Mouse (Mus musculus): ENCODE measurements around the gene Stx8. TPM values are rescaled to one million over a fixed set of nuclear protein-coding genes. Genes with fewer than 3 reads are reported as not detected.

The Stx8 gene
- polyA plus RNA-seq, 1 experiment = 60.8 TPM

DNA sequence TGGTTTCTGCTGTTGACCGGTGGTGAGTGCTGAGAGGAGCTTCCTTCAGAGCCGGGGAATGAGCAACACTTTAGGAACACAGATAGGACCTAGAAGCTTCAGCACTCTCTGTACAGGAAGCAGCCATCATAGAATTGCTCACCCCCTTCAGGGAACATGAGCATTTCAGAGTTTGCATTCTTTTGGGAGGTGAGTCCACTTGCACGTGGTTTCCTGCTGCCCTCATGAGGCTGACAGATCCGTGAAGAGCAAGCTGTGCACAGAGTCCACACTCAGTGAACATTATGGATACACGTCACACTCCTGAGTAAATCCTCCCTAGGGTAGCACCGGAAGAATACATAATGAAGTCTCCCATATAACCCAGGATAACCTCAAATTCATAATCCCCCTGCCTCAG lies 229.2 kb downstream of the Stx8 start:
- H3K27ac ChIP-seq (replicated peaks; ENCODE audit: low read depth, low read length) = no peak overlapping the region
- H3K4me1 ChIP-seq (ENCODE audit: control insufficient read depth, insufficient read depth, insufficient read length, low read length) = peaks cover 44% of the 10 kb centered on the region
- no peak overlapping the region for H3K4me3 ChIP-seq (ENCODE audit: insufficient read depth, low read depth, low read length)

DNA sequence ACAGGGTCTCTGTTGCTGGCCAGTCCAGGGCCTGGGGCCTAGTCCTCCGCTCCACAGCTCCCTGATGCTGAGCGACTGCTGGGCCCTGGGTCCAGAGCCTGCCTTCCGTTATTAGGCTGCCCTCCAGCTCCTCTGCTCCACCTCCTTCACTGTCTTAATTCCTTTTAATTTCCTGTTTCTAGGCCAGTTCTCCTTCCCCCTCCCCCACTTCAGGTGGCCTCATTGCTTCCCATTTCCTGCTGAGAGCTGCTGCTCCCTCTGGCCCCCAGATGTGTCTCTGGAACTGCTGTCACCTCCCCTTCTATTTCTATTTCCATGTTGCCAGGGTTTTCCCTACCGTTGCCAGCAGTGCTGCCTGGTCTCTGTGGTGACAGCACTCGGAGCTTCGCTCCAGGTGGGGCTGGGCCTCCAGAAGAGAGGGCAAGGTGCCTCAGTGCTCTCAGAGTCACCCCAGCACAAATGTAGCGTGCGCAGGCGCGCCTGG lies 229.7 kb downstream of the Stx8 start:
- no peak overlapping the region for H3K27ac ChIP-seq (replicated peaks; ENCODE audit: low read depth, low read length)
- peaks cover 46% of the 10 kb centered on the region for H3K4me1 ChIP-seq (ENCODE audit: control insufficient read depth, insufficient read depth, insufficient read length, low read length)
- no peak overlapping the region for H3K4me3 ChIP-seq (ENCODE audit: insufficient read depth, low read depth, low read length)

- peaks cover 46% of the 10 kb centered on the region for H3K4me1 ChIP-seq (ENCODE audit: control insufficient read depth, insufficient read depth, insufficient read length, low read length)
- H3K4me3 ChIP-seq (ENCODE audit: insufficient read depth, low read depth, low read length) = no peak overlapping the region
- H3K27ac ChIP-seq (replicated peaks; ENCODE audit: low read depth, low read length) = no peak overlapping the region
Observed at GRCm38 (mm10) chr11:68196566-68196965, 230.6 kb downstream of the Stx8 start.

DNA sequence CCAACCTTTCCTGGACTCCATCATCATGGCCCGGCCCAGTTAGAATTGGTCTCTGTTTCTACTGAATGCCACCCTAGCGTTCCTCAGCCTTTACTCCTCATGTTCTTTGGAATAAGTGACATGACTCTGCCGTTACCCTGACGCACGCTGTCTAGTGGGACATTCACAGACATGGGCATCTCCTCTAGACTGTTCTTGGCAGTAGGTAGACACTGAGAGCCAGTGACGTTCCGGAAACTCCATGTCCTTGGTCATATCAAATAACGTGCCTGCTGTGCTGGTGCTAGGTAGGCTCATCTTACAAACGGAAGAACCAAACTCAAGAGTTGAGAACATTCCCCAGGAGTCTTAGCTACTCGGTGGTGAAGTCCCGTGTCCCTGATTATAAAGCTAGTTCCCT lies 231.5 kb downstream of the Stx8 start:
- peaks cover 46% of the 10 kb centered on the region for H3K4me1 ChIP-seq (ENCODE audit: control insufficient read depth, insufficient read depth, insufficient read length, low read length)
- 0 out of 2 replicates have a peak overlapping the region, but pooled peaks have one; percentile 3 for H3K27ac ChIP-seq (replicated peaks; ENCODE audit: low read depth, low read length)

DNA sequence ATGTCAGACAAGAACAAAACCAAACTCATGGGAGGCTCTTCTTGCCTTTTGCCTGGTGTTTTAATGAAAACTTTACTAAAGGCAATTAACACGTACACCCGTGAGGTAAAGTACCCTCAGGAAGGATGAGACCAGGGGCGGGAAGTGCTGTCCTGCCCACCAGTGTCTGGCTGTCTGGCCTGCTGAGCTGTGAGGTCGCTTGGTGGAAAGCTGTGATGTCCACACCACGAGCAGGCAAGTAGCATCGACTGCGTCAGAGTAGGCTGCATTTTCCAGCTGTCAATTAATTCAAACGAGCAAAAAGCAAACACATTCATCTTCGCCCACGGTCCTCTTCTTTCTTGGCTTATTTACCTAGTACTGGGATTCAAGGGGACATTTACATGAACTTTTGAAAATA lies 232.7 kb downstream of the Stx8 start:
- H3K4me3 ChIP-seq (ENCODE audit: insufficient read depth, low read depth, low read length) = no peak overlapping the region
- H3K4me1 ChIP-seq (ENCODE audit: control insufficient read depth, insufficient read depth, insufficient read length, low read length) = peaks cover 44% of the 10 kb centered on the region
- no peak overlapping the region for H3K27ac ChIP-seq (replicated peaks; ENCODE audit: low read depth, low read length)

More for the DNA sequence above, 231.5 kb downstream of the Stx8 start:
- no peak overlapping the region for H3K4me3 ChIP-seq (ENCODE audit: insufficient read depth, low read depth, low read length)

- peaks cover 40% of the 10 kb centered on the region for H3K4me1 ChIP-seq (ENCODE audit: control insufficient read depth, insufficient read depth, insufficient read length, low read length)
- 0 out of 2 replicates have a peak overlapping the region, but pooled peaks have one; percentile 3 for H3K27ac ChIP-seq (replicated peaks; ENCODE audit: low read depth, low read length)
- H3K4me3 ChIP-seq (ENCODE audit: insufficient read depth, low read depth, low read length) = no peak overlapping the region
Observed at GRCm38 (mm10) chr11:68199103-68199502, 233.1 kb downstream of the Stx8 start.

GRCm38 (mm10) chr11:68199801-68200423 lies 233.9 kb downstream of the Stx8 start:
- peak overlapping the region; percentile 41; the same call in 1 of the 2 replicates for H3K27ac ChIP-seq (replicated peaks; ENCODE audit: low read depth, low read length)
- peaks cover 34% of the 10 kb centered on the region for H3K4me1 ChIP-seq (ENCODE audit: control insufficient read depth, insufficient read depth, insufficient read length, low read length)
- no peak overlapping the region for H3K4me3 ChIP-seq (ENCODE audit: insufficient read depth, low read depth, low read length)

DNA sequence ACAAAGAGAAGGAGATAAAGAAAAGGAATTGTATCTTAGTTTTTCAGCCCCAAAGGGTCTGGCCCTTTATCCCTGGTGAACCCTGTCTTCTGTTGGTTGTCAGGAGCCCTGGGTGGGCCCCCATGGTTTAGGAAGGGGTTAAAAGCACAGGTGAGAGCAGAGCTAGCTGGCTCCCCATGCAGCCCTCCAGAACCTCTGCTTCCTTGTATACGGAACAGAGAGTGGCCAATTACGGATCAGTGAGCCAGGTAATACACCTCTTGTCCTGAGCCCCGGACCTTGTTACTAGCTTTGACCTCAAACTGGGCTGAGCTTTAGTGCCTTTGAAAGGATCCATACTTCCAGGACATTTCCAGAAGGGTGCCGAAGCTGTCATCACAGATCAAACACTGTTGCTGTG lies 234.5 kb downstream of the Stx8 start:
- no peak overlapping the region for H3K27ac ChIP-seq (replicated peaks; ENCODE audit: low read depth, low read length)
- peaks cover 31% of the 10 kb centered on the region for H3K4me1 ChIP-seq (ENCODE audit: control insufficient read depth, insufficient read depth, insufficient read length, low read length)
- no peak overlapping the region for H3K4me3 ChIP-seq (ENCODE audit: insufficient read depth, low read depth, low read length)

- H3K27ac ChIP-seq (replicated peaks; ENCODE audit: low read depth, low read length) = no peak overlapping the region
Observed at GRCm38 (mm10) chr11:68201063-68201462, 235.1 kb downstream of the Stx8 start.

GRCm38 (mm10) chr11:68201811-68202459 lies 235.9 kb downstream of the Stx8 start:
- peaks cover 18% of the 10 kb centered on the region for H3K4me1 ChIP-seq (ENCODE audit: control insufficient read depth, insufficient read depth, insufficient read length, low read length)
- H3K4me3 ChIP-seq (ENCODE audit: insufficient read depth, low read depth, low read length) = no peak overlapping the region
- H3K27ac ChIP-seq (replicated peaks; ENCODE audit: low read depth, low read length) = no peak overlapping the region

More at GRCm38 (mm10) chr11:68201063-68201462, 235.1 kb downstream of the Stx8 start:
- no peak overlapping the region for H3K4me3 ChIP-seq (ENCODE audit: insufficient read depth, low read depth, low read length)
- peaks cover 26% of the 10 kb centered on the region for H3K4me1 ChIP-seq (ENCODE audit: control insufficient read depth, insufficient read depth, insufficient read length, low read length)

GRCm38 (mm10) chr11:68202561-68202960 lies 236.6 kb downstream of the Stx8 start:
- Histone ChIP-seq H3K27ac (replicated peaks; ENCODE audit: low read depth, low read length) (no peak overlapping the region), H3K4me1 (ENCODE audit: control insufficient read depth, insufficient read depth, insufficient read length, low read length) (peaks cover 12% of the 10 kb centered on the region), H3K4me3 (ENCODE audit: insufficient read depth, low read depth, low read length) (no peak overlapping the region)

DNA sequence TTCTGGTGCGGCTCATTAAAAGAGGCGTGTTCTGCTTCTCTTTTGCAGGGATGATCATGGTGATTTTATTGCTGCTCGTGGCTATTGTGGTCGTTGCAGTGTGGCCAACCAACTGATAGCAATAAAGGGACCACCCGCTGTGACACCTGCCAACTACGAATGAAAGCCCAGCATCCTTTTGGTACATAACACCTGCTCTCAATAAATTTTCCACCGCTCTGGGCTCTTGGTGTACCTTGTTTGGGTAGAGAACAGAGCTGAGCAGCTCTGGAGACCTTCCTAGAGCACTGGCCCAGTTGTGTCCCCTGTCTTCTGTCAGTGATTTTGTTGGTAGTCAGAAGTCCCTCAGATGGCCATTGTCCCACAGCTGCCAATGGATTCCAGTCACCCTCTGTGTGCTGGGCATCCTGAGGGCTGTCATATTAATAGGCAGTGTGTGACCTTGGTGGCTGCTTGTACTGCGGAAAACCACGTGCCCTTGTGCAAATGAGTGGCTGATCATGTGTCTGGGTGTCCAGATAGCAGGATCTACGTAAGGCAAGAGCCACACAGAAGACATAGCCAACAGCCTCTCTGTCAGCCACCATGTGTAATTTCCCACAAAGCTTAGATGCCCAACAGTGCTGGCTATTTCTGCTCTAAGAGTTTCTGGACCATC lies 237.8 kb downstream of the Stx8 start:
- Histone ChIP-seq H3K4me3 (ENCODE audit: insufficient read depth, low read depth, low read length) (no peak overlapping the region), H3K27ac (replicated peaks; ENCODE audit: low read depth, low read length) (no peak overlapping the region)

DNA sequence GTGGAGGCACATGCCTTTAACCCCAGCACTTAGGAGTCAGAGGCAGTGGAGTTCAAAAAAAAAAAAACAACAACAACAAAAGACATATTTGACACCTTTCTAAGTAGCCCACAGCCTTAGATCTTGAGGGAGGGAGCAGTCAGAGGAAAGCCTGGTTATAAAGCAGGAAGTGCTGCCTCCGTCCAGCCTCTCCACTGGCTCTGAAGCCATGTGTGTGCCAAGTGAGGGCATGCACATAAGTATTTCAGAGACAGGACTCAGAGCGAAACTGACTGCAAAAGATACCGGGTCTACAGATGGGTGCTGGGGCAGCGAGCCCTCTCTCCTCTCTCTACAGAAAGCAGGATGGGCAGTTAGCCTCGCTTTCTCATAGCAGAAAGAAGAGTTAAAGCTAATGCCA lies 238.4 kb downstream of the Stx8 start:
- no peak overlapping the region for H3K27ac ChIP-seq (replicated peaks; ENCODE audit: low read depth, low read length)
- peaks cover 17% of the 10 kb centered on the region for H3K4me1 ChIP-seq (ENCODE audit: control insufficient read depth, insufficient read depth, insufficient read length, low read length)
- H3K4me3 ChIP-seq (ENCODE audit: insufficient read depth, low read depth, low read length) = no peak overlapping the region

More for the DNA sequence above, 237.8 kb downstream of the Stx8 start:
- peaks cover 20% of the 10 kb centered on the region for H3K4me1 ChIP-seq (ENCODE audit: control insufficient read depth, insufficient read depth, insufficient read length, low read length)

- Histone ChIP-seq H3K27ac (replicated peaks; ENCODE audit: low read depth, low read length) (no peak overlapping the region), H3K4me3 (ENCODE audit: insufficient read depth, low read depth, low read length) (no peak overlapping the region), H3K4me1 (ENCODE audit: control insufficient read depth, insufficient read depth, insufficient read length, low read length) (peaks cover 11% of the 10 kb centered on the region)
Observed at GRCm38 (mm10) chr11:68205572-68206229, 239.7 kb downstream of the Stx8 start.

- Histone ChIP-seq H3K4me3 (ENCODE audit: insufficient read depth, low read depth, low read length) (no peak overlapping the region), H3K27ac (replicated peaks; ENCODE audit: low read depth, low read length) (0 out of 2 replicates have a peak overlapping the region, but pooled peaks have one; percentile 19), H3K4me1 (ENCODE audit: control insufficient read depth, insufficient read depth, insufficient read length, low read length) (peaks cover 11% of the 10 kb centered on the region)
Observed at GRCm38 (mm10) chr11:68208023-68208422, 242.0 kb downstream of the Stx8 start.

All from brown adipose tissue, adult 24 weeks (tissue).